Mouse (Mus musculus): ENCODE measurements around the gene Rs1. TPM values are rescaled to one million over a fixed set of nuclear protein-coding genes. Genes with fewer than 3 reads are reported as not detected.
A peak's percentile ranks its signal among the peaks of the same experiment; 100 is the strongest.
"Not testable (repeated sequence)": the region's sequence is repeated elsewhere in the genome, so short reads cannot be mapped to it uniquely, and the experiment has no call there.

Rs1 gene
- under 1 TPM in 1 of 4 experiments, not detected in 3; 0.20 TPM for total RNA-seq (2022)

DNA sequence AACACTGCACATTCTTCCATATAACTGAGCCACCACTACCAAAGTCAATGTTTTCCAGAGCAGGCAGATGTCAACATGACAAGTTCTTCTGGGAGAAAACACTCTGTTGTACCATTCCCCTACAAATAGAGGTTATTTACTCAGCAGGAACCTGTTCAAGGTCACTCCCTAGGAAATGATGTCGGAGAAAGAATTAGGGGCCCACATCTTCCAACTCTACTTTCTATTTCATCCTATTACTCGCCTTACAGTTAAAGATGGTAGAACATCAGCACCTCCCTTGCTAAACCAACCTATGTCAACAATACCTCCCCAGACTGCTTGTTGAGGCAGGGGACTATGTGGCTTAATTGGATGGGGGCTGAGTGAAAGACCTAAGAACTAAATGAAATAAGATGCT, at the start of gene Rs1:
Gene Rs1, plus strand, starts transcription at position 301 of the 400 bp plus-strand sequence.
- no peak for DNase-seq (ENCODE audit: low spot score in 2 of 2)

DNA sequence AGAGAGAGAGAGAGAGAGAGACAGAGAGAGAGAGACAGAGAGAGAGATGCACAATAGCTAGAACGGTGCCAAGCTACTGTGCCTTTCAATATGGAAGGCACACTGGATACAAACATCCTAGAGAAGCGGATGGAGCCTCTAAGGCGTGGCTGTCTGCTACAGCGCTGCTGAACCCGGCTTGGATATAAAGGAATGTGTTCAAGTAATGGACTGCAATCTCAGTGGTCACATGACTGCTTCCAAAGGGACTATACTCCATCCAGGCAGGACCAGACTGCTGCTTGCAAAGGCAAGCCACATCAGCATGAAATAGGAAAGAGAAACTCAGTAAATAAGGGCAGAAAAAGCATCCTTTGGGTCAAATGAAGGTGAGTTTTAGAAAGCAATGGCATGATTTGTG, 32.2 kb upstream of the Rs1 start, which contains the start of gene Ppef1:
Gene Ppef1, minus strand, starts transcription at position 116 of the 400 bp plus-strand sequence.
- DNase-seq (ENCODE audit: low spot score in 2 of 2): no peak

DNA sequence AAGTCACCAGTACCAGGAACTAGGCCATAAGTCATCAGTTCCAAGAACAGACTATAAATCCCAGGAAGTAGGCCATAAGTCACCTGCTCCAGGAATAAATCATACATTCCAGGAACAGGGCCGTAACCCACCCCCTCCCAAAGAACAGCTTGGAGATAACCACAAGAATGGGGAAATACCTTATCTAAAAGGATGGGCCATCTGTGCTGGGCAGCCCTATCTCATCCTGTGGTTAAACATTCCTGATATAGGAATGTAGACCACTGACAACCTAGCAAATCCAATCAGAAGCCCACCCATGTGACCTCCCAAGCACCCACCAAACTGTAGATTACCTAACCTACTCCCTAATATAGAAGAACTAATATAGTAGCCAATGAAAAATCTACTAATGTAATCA, 22.4 kb upstream of the Rs1 start:
- no peak for DNase-seq (ENCODE audit: low spot score in 2 of 2)

DNA sequence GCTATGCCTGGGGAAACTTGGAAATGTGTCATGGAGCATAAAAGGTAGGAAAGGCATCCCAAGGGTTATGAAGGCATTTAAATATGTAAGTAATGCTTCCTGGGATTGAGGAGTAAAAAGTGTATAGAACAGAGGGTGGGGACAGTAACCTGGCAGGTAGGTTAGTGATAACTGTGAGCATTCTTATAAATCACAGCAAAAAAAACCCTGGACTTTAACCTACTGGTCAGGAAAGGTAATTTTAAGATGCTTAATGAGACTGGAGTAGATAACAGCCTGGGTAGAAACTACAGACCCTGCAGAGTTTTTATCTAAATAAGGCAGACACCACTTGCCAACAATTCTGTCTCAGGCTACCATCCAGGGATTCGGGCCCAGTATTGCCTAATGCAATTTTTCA, 19.2 kb upstream of the Rs1 start:
- DNase-seq (ENCODE audit: low spot score in 2 of 2): no peak

DNA sequence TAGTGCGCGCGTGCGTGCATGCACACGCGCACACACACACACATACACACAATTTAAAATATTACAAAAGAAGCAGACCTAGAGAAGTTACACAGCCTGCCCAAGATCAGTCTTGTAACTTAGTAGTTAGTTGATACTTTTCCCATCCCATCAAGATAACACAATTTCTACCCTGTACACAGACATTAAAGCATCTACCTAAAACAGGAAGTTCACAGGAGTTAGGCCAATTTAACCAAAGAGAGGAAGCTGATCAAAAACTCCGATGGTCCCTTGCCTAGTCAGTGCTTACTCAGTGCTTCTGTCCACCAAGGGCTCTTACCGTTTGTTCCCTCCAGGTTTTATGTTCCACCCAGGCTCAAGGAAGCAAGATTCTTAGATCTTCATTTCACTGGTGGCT, 17.0 kb upstream of the Rs1 start:
- no peak for DNase-seq (ENCODE audit: low spot score in 2 of 2)

DNA sequence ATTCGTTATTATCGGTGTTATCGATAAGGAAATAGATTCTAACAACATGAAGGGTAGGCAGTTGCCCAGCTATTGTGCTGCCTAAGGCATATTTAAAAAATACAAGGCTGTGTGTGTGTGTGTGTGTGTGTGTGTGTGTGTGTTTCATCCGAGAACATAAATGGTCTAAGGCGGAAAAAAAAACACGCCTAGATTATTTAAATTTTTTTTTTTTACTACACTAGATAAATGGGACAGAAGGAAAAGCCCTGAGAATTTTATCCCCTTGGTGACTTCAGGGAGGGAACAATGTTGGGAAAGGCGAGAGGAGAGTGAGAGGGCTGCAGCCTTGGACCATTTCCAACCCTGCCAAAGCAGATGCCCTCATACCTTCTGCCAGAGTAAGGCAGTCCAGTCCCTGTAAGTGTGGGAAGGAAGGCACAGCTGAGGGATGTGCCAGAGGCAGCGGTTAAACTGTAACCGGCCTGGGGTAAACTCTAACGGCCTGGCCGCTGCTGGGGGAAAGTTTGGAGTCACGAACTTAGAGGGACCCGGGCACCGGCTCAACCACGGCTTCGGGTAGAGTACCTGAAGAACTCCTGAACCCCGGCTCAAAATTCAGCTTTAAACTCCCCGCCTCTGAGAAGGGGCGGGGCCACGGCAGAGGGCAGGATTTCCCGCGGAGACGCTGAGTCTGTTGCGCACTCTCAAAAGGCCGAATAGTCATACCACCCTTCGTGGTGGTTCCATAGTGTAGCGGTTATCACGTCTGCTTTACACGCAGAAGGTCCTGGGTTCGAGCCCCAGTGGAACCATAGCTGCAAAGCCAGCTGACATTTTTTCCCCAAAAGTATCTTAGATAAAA, 2.2 kb upstream of the Rs1 start:
- peak; percentile 83 to 95 for DNase-seq (ENCODE audit: low spot score in 2 of 2)

DNA sequence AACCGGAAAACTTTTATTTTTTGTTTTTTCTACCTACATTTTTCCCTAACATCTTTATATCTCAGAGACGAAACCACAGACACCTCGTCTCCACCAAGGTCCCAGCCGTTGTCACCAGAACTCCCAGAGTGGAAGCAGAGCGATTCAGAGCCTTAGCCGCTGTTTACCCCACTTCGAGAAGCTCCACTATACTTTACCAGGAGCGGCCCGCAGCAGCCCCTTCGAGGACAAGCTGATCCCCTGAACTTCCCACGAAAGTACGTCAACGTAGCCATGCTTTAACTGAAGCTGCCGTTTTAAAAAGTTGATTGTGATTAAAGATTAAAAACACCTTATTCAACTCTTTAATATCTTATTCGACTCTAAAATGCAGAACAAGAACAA, 1.6 kb upstream of the Rs1 start:
- no peak for DNase-seq (ENCODE audit: low spot score in 2 of 2)

DNA sequence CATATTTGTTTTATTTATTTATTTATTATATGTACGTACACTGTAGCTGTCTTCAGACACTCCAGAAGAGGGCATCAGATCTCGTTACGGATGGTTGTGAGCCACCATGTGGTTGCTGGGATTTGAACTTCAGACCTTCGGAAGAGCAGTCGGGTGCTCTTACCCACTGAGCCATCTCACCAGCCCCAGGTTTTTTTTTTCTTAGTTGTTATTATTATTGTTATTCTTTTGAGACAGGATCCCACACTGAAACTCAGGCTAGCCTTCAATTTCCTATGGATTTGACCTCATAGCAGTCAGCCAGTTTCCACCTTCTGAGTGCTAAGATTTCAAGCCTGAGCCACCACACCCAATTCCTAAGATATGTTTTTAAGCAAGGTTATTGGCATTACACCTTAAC, 1.8 kb downstream of the Rs1 start:
- not testable (repeated sequence) for DNase-seq (ENCODE audit: low spot score in 2 of 2)

DNA sequence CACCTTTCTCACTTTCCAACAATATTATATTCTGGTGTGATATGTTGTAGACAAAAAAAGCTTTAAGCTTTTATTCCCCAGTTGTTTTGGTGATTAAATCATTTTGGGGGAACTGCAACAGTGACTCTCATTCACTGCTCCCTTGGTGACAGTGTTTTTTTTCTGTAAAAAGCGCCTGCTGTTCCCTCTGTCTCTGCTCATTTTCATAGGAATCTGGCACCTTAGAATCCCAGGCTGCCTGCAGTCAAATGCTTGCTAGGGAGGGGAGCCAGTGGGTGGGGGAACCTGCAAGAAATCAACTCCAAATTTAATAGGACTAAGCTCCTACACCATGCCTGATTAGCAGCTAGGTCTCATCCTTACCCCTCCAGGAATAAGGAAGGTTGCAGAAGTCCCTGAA, 5.2 kb downstream of the Rs1 start:
- DNase-seq (ENCODE audit: low spot score in 2 of 2): peak; percentile 13 to 29

DNA sequence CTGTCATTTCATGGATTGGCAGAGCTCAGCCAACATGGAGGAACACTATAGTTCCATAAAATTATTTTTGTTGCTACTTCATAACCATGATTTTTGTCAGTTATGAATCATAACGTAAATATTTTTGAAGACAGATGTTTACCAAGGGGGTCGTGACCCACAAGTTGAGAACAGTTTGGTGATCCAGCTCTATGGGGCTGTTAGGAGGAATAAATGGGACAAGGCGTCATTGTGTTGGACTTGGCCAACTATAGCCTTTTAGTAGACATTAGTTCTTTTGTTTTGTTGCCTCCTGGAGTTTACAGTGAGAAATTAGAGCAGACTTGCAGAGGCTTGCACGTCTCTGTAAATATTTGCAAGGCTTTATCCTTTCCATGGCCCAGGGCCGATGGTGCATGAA, 14.5 kb downstream of the Rs1 start:
- no peak for DNase-seq (ENCODE audit: low spot score in 2 of 2)

DNA sequence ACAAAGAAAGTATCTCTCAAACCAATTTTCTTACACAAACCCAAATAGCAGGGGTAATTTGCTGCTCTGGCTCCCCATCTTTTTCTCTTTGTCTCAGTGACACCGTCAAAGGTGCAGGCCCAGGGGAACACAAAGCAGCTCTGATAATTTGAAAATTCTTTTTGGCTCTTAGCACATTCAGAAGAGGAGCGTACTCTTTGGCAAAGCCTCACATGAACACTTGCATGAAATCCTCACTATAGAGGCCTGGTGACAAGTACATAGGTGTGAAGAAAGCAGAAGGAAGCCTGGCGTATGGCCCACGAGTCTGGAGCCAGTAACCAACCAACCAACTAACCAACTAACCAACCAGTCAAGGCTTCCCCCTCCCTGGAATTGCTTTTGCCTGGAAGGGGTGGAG, 27.1 kb downstream of the Rs1 start:
- no peak for DNase-seq (ENCODE audit: low spot score in 2 of 2)

DNA sequence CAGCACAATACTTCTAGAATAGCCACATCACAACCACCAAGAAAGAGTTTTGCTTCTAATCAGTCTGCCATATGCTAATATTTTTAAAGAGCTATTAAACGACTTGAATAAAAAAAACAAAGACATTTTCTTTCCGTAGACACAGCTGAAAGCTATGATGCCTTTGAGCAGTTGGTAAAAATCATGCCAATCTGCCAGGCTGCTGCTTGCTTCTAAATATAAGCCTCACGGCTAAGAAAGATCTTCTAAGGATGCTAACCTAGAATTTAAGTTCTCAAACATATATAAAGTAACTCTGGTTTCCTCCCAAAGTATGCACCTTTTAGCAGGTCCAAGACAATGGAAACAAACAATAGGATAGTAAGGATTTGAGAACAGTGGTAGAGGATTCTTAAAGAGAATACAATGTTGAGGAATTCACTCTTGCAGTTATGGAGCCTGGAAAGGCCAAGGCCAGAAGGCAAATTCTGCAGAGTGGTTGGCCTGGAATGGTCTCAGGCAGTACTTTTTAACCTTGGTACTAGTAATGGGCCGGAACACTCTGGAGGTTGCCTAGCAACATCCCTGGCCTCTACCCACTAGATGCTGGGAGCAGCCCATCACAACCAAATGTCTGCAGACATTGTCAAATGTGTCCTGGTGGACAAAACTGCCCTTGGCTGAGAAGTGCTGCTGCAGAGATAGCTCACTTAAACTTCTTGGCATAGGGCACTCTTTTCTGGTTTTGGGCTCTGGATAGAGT, 36.8 kb downstream of the Rs1 start:
- DNase-seq (ENCODE audit: low spot score in 2 of 2): peak in 1 of 2 experiments; percentile 12

DNA sequence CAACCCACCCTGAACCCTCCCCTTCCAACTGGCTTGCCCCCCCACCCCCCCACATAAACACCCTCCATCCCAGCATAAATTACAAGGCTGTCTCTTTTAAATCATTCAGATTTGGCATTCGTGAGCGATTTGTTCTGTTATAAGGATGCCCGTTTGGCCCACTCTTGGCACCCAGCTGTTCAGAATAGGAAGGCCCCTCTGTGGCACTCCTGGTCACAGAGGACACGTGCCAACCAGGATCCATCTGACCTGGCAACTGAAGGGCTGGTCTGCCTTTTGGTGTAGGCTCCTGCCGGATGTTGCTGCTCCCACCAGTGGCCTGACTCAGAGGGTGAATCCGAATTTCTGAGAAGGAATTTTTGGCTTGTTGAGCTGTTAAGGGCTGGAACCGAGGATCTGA, 40.4 kb downstream of the Rs1 start:
- no peak for DNase-seq (ENCODE audit: low spot score in 2 of 2)

Other genes with a start within 250 kb of the Rs1 start
- 1 to 10 TPM in 1 of 4 experiments, under 1 TPM in 3; 0.13 to 2.8 (median 0.80) TPM for gene Ppef1, start 32.2 kb upstream of the Rs1 start, total RNA-seq (2022)
- gene Gja6, start 139.0 kb downstream of the Rs1 start, total RNA-seq (2022): 1 to 10 TPM; 1.2 to 1.7 (median 1.4) TPM
- gene Cdkl5, start 226.7 kb downstream of the Rs1 start, total RNA-seq (2022): 100 to 1,000 TPM in 3 of 4 experiments, 10 to 100 TPM in 1; 96.5 to 116 (median 109) TPM